8 mouse cellular contexts compared by ENCODE assay signal in genomic region chr11:98925868-98926311, GRCm38 (mm10). TPM values are rescaled to one million over a fixed set of nuclear protein-coding genes. Genes with fewer than 3 reads are reported as not detected.
A peak's percentile ranks its signal among the peaks of the same experiment; 100 is the strongest.
DNase-seq lines count a peak whose midpoint lies in the region; ATAC-seq and TF ChIP-seq lines count a peak whose summit lies in the region.

No protein-coding gene starts in this region.

- peak; percentile 40 for ATAC-seq in lung, embryonic 14.5 days (ENCODE audit: insufficient read depth)
- peak; percentile 66 for ATAC-seq in embryonic facial prominence, embryonic 11.5 days (replicated peaks; ENCODE audit: insufficient number of reproducible peaks, low FRiP score, low TSS enrichment, low read depth)
- ATAC-seq in hindbrain, postnatal 0 days: 0 out of 2 replicates have a peak, but pooled peaks have one; percentile 6
- no peak for ATAC-seq in monocyte, adult 5-6 weeks (replicated peaks; ENCODE audit: insufficient number of reproducible peaks, low FRiP score, low TSS enrichment, poor library complexity, severe bottlenecking)

- no peak for TF ChIP-seq CTCF in lung, embryonic 14.5 days (IDR thresholded peaks at IDR 0.05; ENCODE audit: low read depth)
- TF ChIP-seq CTCF in hindbrain, postnatal 0 days (IDR thresholded peaks at IDR 0.05; ENCODE audit: low read depth): no peak

- DNase-seq in lung, embryonic 14.5 days: peak; percentile 84
- DNase-seq in lung, postnatal 25 days (ENCODE audit: low spot score): no peak
- DNase-seq in embryonic facial prominence, embryonic 11.5 days (ENCODE audit: low spot score): peak; percentile 95
- peak; percentile 68 for DNase-seq in hindbrain, postnatal 0 days (ENCODE audit: low spot score)
- peak; percentile 82 for DNase-seq in midbrain, embryonic 10.5 days (ENCODE audit: low spot score)
- DNase-seq in layer of hippocampus, adult 11-12 months (ENCODE audit: low spot score): no peak
- no peak for DNase-seq in frontal cortex, postnatal 25 days (ENCODE audit: low spot score in 2 of 2)

- H3K4me1 ChIP-seq in lung, embryonic 14.5 days (ENCODE audit: insufficient read depth): peaks cover 73% of the 10 kb centered on the region
- H3K4me1 ChIP-seq in embryonic facial prominence, embryonic 11.5 days (ENCODE audit: control insufficient read depth, insufficient read depth, low read length): peaks cover 44% of the 10 kb centered on the region
- H3K4me1 ChIP-seq in hindbrain, postnatal 0 days (ENCODE audit: insufficient read depth, low read length): peaks cover 40% of the 10 kb centered on the region
- peaks cover 73% of the 10 kb centered on the region for H3K4me1 ChIP-seq in midbrain, embryonic 10.5 days

- H3K27me3 ChIP-seq in lung, embryonic 14.5 days (ENCODE audit: insufficient read depth, low read length): no peaks in the 10 kb centered on the region
- no peaks in the 10 kb centered on the region for H3K27me3 ChIP-seq in embryonic facial prominence, embryonic 11.5 days (ENCODE audit: control insufficient read depth, insufficient read depth, low read length)
- no peaks in the 10 kb centered on the region for H3K27me3 ChIP-seq in hindbrain, postnatal 0 days (ENCODE audit: insufficient read depth, low read length)
- H3K27me3 ChIP-seq in midbrain, embryonic 10.5 days (ENCODE audit: low read depth, poor library complexity, severe bottlenecking): peaks cover 30% of the 10 kb centered on the region

- peak overlapping the region; percentile 10; the same call in 1 of the 2 replicates for H3K4me3 ChIP-seq in lung, embryonic 14.5 days (ENCODE audit: low read depth, low read length)
- no peak overlapping the region for H3K4me3 ChIP-seq in embryonic facial prominence, embryonic 11.5 days (ENCODE audit: low read depth, low read length)
- no peak overlapping the region for H3K4me3 ChIP-seq in hindbrain, postnatal 0 days (ENCODE audit: low read length)
- H3K4me3 ChIP-seq in midbrain, embryonic 10.5 days: peak overlapping the region; percentile 38

- 4% methylated on average over 12 of the region's 12 CpGs for WGBS in lung, embryonic 14.5 days
- 2% methylated on average over 12 of the region's 12 CpGs for WGBS in embryonic facial prominence, embryonic 11.5 days
- 15% methylated on average over 10 of the region's 12 CpGs for WGBS in hindbrain, postnatal 0 days
- WGBS in midbrain, embryonic 10.5 days: 2% methylated on average over 12 of the region's 12 CpGs

- H3K27ac ChIP-seq in lung, embryonic 14.5 days (ENCODE audit: low read depth): peak overlapping the region; percentile 95
- peak overlapping the region; percentile 95 for H3K27ac ChIP-seq in embryonic facial prominence, embryonic 11.5 days (replicated peaks; ENCODE audit: low read depth, low read length)
- H3K27ac ChIP-seq in hindbrain, postnatal 0 days: peak overlapping the region; percentile 64
- peak overlapping the region; percentile 85 for H3K27ac ChIP-seq in midbrain, embryonic 10.5 days (replicated peaks)

- H3K4me2 ChIP-seq in lung, embryonic 14.5 days: peak overlapping the region; percentile 54
- H3K4me2 ChIP-seq in embryonic facial prominence, embryonic 11.5 days (ENCODE audit: low read depth, low read length): peak overlapping the region; percentile 34
- peak overlapping the region; percentile 21 for H3K4me2 ChIP-seq in hindbrain, postnatal 0 days (ENCODE audit: low read depth, low read length)

- no peaks in the 10 kb centered on the region for H3K9me3 ChIP-seq in lung, embryonic 14.5 days (ENCODE audit: low read depth, low read length)
- H3K9me3 ChIP-seq in embryonic facial prominence, embryonic 11.5 days (replicated peaks; ENCODE audit: control insufficient read depth, low read length): no peaks in the 10 kb centered on the region
- no peaks in the 10 kb centered on the region for H3K9me3 ChIP-seq in hindbrain, postnatal 0 days (ENCODE audit: low read length)
- H3K9me3 ChIP-seq in midbrain, embryonic 10.5 days (replicated peaks): no peaks in the 10 kb centered on the region

- H3K36me3 ChIP-seq in lung, embryonic 14.5 days (ENCODE audit: insufficient read depth): peaks cover 12% of the 10 kb centered on the region
- no peaks in the 10 kb centered on the region for H3K36me3 ChIP-seq in embryonic facial prominence, embryonic 11.5 days (replicated peaks; ENCODE audit: control insufficient read depth, insufficient read depth, low read depth, low read length)
- H3K36me3 ChIP-seq in hindbrain, postnatal 0 days (ENCODE audit: insufficient read depth, low read length): no peaks in the 10 kb centered on the region
- H3K36me3 ChIP-seq in midbrain, embryonic 10.5 days: peaks cover 29% of the 10 kb centered on the region

- peak overlapping the region; percentile 27 for H3K9ac ChIP-seq in lung, embryonic 14.5 days
- peak overlapping the region; percentile 37 for H3K9ac ChIP-seq in embryonic facial prominence, embryonic 11.5 days (replicated peaks; ENCODE audit: low read length)
- H3K9ac ChIP-seq in hindbrain, postnatal 0 days (replicated peaks; ENCODE audit: low read length): no peak overlapping the region

RNA-seq across cellular contexts. Expression of gene Rara, which starts 1.7 kb away (rescaled TPM):
- 43.2 and 45.3 TPM in 2 replicates for polyA plus RNA-seq in lung, embryonic 14.5 days (2014; fragmentation: Nextera tagmentation; extraction: Ambion mirVana)
- polyA plus RNA-seq in embryonic facial prominence, embryonic 11.5 days (2014; fragmentation: Nextera tagmentation; extraction: Ambion mirVana): 32.7 and 40.2 TPM in 2 replicates
- total RNA-seq in hindbrain, postnatal 0 days (2014; rRNA removed): 16.9 and 19.2 TPM in 2 replicates
- polyA plus RNA-seq in hindbrain, postnatal 0 days (2015; fragmentation: Nextera tagmentation; extraction: Ambion mirVana): 8.1 and 9.5 TPM in 2 replicates
- 15.5 and 16.1 TPM in 2 replicates for polyA plus RNA-seq in midbrain, embryonic 10.5 days (2016; fragmentation: Nextera tagmentation; extraction: Ambion mirVana)
- 61.0 to 76.9 TPM (median 62.9 TPM) in 3 replicates for total RNA-seq in monocyte, adult 5-6 weeks (2017)

RNA-seq across cellular contexts. Expression of gene Cdc6, which starts 18.3 kb away (rescaled TPM):
- polyA plus RNA-seq in lung, embryonic 14.5 days (2014; fragmentation: Nextera tagmentation; extraction: Ambion mirVana): 47.0 and 48.1 TPM in 2 replicates
- polyA plus RNA-seq in embryonic facial prominence, embryonic 11.5 days (2014; fragmentation: Nextera tagmentation; extraction: Ambion mirVana): 55.4 and 57.1 TPM in 2 replicates
- total RNA-seq in hindbrain, postnatal 0 days (2014; rRNA removed): 2.5 and 4.6 TPM in 2 replicates
- polyA plus RNA-seq in hindbrain, postnatal 0 days (2015; fragmentation: Nextera tagmentation; extraction: Ambion mirVana): 3.0 and 3.4 TPM in 2 replicates
- 53.3 and 67.8 TPM in 2 replicates for polyA plus RNA-seq in midbrain, embryonic 10.5 days (2016; fragmentation: Nextera tagmentation; extraction: Ambion mirVana)
- total RNA-seq in monocyte, adult 5-6 weeks (2017): 0.67 to 1.7 TPM (median 0.75 TPM) in 3 replicates

RNA-seq across cellular contexts. Expression of gene Gjd3, which starts 56.9 kb away (rescaled TPM):
- 0.31 TPM in 1 of 2 replicates, not detected in the other for polyA plus RNA-seq in lung, embryonic 14.5 days (2014; fragmentation: Nextera tagmentation; extraction: Ambion mirVana)
- polyA plus RNA-seq in embryonic facial prominence, embryonic 11.5 days (2014; fragmentation: Nextera tagmentation; extraction: Ambion mirVana): 0.25 and 0.43 TPM in 2 replicates
- 0.75 and 5.0 TPM in 2 replicates for total RNA-seq in hindbrain, postnatal 0 days (2014; rRNA removed)
- 4.8 and 5.9 TPM in 2 replicates for polyA plus RNA-seq in hindbrain, postnatal 0 days (2015; fragmentation: Nextera tagmentation; extraction: Ambion mirVana)
- polyA plus RNA-seq in midbrain, embryonic 10.5 days (2016; fragmentation: Nextera tagmentation; extraction: Ambion mirVana): 0.16 TPM in 1 of 2 replicates, not detected in the other
- total RNA-seq in monocyte, adult 5-6 weeks (2017): not detected in 3 replicates

Comparison
In these comparisons a context has a peak if more than half of its experiments do, and no peak if none do; other contexts are left out.
1. DNase-seq: peak in lung, embryonic 14.5 days (single experiment), embryonic facial prominence, embryonic 11.5 days (single experiment), hindbrain, postnatal 0 days (single experiment) and midbrain, embryonic 10.5 days (single experiment); none in lung, postnatal 25 days (single experiment), layer of hippocampus, adult 11-12 months (single experiment) and frontal cortex, postnatal 25 days (0 of 2).
2. H3K4me3 ChIP-seq: peak in lung, embryonic 14.5 days (single experiment) and midbrain, embryonic 10.5 days (single experiment); none in embryonic facial prominence, embryonic 11.5 days (single experiment) and hindbrain, postnatal 0 days (single experiment).
3. RNA of gene Cdc6, which starts 18.3 kb away (polyA plus RNA-seq): 53.3 to 67.8 TPM in midbrain, embryonic 10.5 days, 55.4 to 57.1 TPM in embryonic facial prominence, embryonic 11.5 days and 47.0 to 48.1 TPM in lung, embryonic 14.5 days; 3.0 to 3.4 TPM in hindbrain, postnatal 0 days; every median in the first group is over 10 times any median in the second.
4. Peak in every context shown above with its lines, with median percentiles within 50 percentile points of each other: H3K27ac ChIP-seq and H3K4me2 ChIP-seq.